Mouse (Mus musculus): ENCODE data around the gene Fbxo30.

DNA sequence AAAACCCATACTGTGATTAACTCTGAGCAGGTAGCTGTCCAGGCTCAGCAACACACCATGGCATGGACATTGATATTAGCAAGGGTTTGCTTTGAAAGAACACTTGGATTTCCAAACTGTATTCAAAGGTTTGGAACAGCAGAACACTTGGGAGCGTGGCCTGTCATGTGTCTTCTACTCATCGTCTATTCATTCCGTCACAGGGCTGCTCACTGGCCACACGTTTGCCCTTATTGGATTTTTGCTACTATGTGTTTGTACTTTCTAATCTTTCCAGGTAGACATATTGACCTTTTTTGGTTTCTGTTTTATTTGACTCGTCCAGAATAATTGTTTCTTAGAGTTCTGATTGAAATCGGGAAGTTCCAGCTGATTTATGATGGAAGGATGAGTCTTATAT is 17.3 kb downstream of the Fbxo30 start:
- TF ChIP-seq POLR2A (IDR thresholded peaks at IDR 0.05; ENCODE audit: control insufficient read depth, low read depth, low read length) (no peak), CTCF (IDR thresholded peaks at IDR 0.05; ENCODE audit: control insufficient read depth, insufficient read depth, insufficient replicate concordance, low read depth, low read length) (no peak)
